Mouse (Mus musculus) erythroblast, embryonic 14.5 days (primary cell): ENCODE results near the gene AA467197. TPM values are rescaled to one million over a fixed set of nuclear protein-coding genes. Genes with fewer than 3 reads are reported as not detected.

Experiments
- H3K27me3 ChIP-seq: 2 replicates; pipeline ENCODE4 v1.6.1; 2012; ENCODE audit warnings: inconsistent platforms; ENCODE audit not compliant: control insufficient read depth
- H3K36me3 ChIP-seq: 2 replicates; pipeline ENCODE4 v1.6.1; 2012; ENCODE audit warnings: mild to moderate bottlenecking, inconsistent platforms; ENCODE audit not compliant: control insufficient read depth
- H3K4me1 ChIP-seq: 2 replicates; pipeline ENCODE4 v1.6.1; 2012; ENCODE audit warnings: inconsistent platforms; ENCODE audit not compliant: control insufficient read depth
- H3K4me3 ChIP-seq: replicated peaks from 2 replicates; pipeline ENCODE3; 2012; ENCODE audit warnings: moderate library complexity, mild to moderate bottlenecking, inconsistent platforms
- H3K9me3 ChIP-seq: 2 replicates; pipeline ENCODE4 v1.6.1; 2012; ENCODE audit warnings: low read length, inconsistent platforms, mixed read lengths; ENCODE audit not compliant: control insufficient read depth
- GATA1 ChIP-seq: IDR thresholded peaks from 2 replicates; pipeline ENCODE4 v1.6.1; 2012; ENCODE audit warnings: low read length, inconsistent platforms, mixed read lengths
- TAL1 ChIP-seq: IDR thresholded peaks from 3 replicates; pipeline ENCODE4 v1.6.1; 2012; ENCODE audit warnings: low read length, inconsistent platforms, mixed read lengths
- polyA plus RNA-seq: library from polyadenylated mRNA; stranded (reverse); fragments of >175 nt; gene quantifications from 2 replicates; pipeline ENCODE4 v1.2.3, GENCODE M21; 2012

Gene AA467197
- polyA plus RNA-seq, 1 experiment: not detected

DNA sequence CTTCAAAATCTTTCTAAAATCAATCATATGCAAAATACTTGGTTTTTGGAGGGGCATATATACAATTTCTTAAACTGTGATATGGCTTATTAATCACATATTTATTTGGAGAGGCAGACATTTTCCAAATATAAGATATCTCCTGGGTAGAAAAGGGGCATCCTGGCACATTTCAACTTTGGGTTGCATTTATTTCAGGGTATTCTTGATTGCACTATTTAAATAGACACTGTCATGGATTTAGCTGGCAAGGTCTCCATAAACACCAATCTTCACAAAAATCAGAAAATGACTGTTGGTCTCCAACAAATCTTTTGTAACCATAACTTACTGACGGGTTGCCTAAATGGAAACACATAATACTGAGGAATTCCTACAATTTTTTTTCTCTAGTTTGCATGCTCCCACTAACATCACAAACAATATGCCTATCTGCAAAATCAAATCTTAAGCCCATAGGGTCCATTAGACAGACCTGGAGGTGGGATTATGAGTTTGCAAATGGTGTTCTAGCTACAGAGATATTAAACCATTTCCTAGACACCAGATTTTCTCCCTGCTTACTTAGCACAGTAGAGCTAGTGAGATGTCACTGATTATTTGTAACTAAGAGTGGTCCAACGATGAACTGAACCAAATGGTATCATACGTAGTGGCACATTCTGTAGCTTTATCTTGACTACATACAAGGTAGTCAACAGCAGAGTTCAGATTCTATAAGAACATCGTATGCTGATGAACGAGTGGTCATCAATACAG, 44.8 kb downstream of the AA467197 start:
- Histone ChIP-seq H3K36me3 (no peaks in the 10 kb centered on the region), H3K9me3 (peaks cover 11% of the 10 kb centered on the region), H3K4me1 (no peaks in the 10 kb centered on the region), H3K27me3 (no peaks in the 10 kb centered on the region), H3K4me3 (no peak overlapping the region)
- no peak for TF ChIP-seq TAL1
- no peak for TF ChIP-seq GATA1

DNA sequence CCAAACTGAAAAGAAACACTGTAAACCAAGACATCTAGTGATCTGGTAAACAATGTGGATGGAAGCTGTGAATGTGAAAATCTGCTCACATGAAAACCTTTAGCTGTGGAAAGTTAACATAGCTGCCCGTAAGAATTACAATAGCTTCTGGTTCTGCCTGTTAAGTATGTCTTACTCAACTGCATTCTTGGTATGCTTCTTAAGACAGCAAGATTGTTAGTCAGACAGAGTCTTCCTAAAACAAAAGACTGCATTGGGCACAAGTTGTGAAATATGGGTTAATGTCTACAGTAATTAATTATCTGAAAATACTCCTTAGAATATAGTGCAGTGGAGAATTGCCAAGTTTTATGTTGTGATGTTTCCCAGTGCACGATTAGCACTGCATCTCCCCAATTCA, 45.7 kb downstream of the AA467197 start:
- no peak for TF ChIP-seq TAL1
- no peak for TF ChIP-seq GATA1
- no peaks in the 10 kb centered on the region for H3K4me1 ChIP-seq
- H3K4me3 ChIP-seq: no peak overlapping the region
- no peaks in the 10 kb centered on the region for H3K36me3 ChIP-seq
- H3K27me3 ChIP-seq: no peaks in the 10 kb centered on the region
- peaks cover 11% of the 10 kb centered on the region for H3K9me3 ChIP-seq

DNA sequence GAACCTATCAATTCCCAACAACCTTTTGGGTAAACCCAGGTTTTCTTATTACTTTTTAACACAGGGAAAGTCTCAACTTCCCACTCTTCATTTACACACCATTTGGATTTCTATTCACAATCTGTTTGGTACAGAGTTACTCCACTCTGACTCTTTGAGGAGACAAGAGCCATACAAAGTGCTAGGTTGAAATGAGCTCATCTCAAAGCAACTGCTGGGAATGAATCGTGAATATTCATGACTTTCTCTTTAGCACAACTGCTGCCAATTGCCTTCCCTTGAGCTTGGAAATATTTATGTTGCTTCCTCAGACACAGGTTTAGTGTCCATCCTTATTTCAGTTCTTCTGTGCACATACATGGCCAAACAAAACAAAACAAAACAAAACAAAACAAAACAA, 46.9 kb downstream of the AA467197 start:
- Histone ChIP-seq H3K36me3 (no peaks in the 10 kb centered on the region), H3K27me3 (no peaks in the 10 kb centered on the region), H3K4me1 (no peaks in the 10 kb centered on the region), H3K4me3 (no peak overlapping the region), H3K9me3 (peaks cover 11% of the 10 kb centered on the region)
- TF ChIP-seq TAL1 (no peak), GATA1 (no peak)

DNA sequence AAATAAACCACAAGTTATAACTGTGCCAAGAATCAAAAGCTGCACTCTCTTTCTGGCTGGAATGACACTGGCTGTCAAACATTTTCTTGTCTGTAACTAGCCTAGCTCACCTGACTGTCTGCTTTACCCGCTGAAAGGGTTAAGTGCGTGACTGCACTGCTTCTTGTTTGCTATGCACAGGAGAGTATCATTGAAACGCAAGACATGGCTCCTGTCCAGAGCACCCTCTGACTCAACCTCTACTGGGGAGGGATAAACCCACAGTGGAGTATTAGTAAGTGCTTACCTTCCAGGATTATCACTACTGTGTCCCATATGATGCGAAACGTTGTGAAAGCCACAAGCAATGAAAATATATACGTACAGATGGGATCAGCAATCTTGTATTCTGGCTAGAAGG, 49.9 kb downstream of the AA467197 start:
- H3K36me3 ChIP-seq: no peaks in the 10 kb centered on the region
- H3K9me3 ChIP-seq: peaks cover 6% of the 10 kb centered on the region
- TF ChIP-seq GATA1 (no peak), TAL1 (no peak)

More for the DNA sequence above, 49.9 kb downstream of the AA467197 start:
- no peaks in the 10 kb centered on the region for H3K4me1 ChIP-seq
- H3K4me3 ChIP-seq: no peak overlapping the region
- no peaks in the 10 kb centered on the region for H3K27me3 ChIP-seq

Other genes starting within 250 kb of the AA467197 start
- not detected in 2 replicates for gene Slc28a2, start 210.5 kb upstream of the AA467197 start, polyA plus RNA-seq
- not detected in 2 replicates for gene Gm14085, start 152.0 kb upstream of the AA467197 start, polyA plus RNA-seq
- gene Gatm, start 25.7 kb upstream of the AA467197 start, polyA plus RNA-seq: 0.09 and 0.13 TPM in 2 replicates
- gene Slc30a4, start 65.7 kb downstream of the AA467197 start, polyA plus RNA-seq: not detected in 2 replicates
- 0.36 and 0.44 TPM in 2 replicates for gene Bloc1s6, start 101.5 kb downstream of the AA467197 start, polyA plus RNA-seq
- gene Sqor, start 128.3 kb downstream of the AA467197 start, polyA plus RNA-seq: 0.02 and 0.39 TPM in 2 replicates